Mouse (Mus musculus): Measurements from ENCODE around the gene Adamts2. TPM values are rescaled to one million over a fixed set of nuclear protein-coding genes. Genes with fewer than 3 reads are reported as not detected.

Gene Adamts2
- polyA plus RNA-seq, 1 experiment from 2014 or later: 10.2 TPM

GRCm38 (mm10) chr11:50768995-50769749, 167.3 kb downstream of the Adamts2 start:
- Histone ChIP-seq H3K9ac (ENCODE audit: low read length) (no peak overlapping the region), H3K27me3 (replicated peaks; ENCODE audit: control insufficient read depth, insufficient read depth, low read length) (no peaks in the 10 kb centered on the region), H3K4me3 (ENCODE audit: low read depth, low read length) (peak overlapping the region; percentile 15; the same call in 1 of the 2 replicates), H3K4me1 (replicated peaks; ENCODE audit: control insufficient read depth, insufficient read depth, low read length) (no peaks in the 10 kb centered on the region), H3K27ac (ENCODE audit: low read depth) (no peak overlapping the region), H3K36me3 (ENCODE audit: control insufficient read depth, insufficient read depth, low read length) (no peaks in the 10 kb centered on the region), H3K9me3 (ENCODE audit: control insufficient read depth, low read length) (no peaks in the 10 kb centered on the region), H3K4me2 (ENCODE audit: low read length) (peak overlapping the region; percentile 55)
- ATAC-seq (replicated peaks; ENCODE audit: low FRiP score, low TSS enrichment, low read depth): peak; percentile 85
- DNase-seq (ENCODE audit: low spot score): peak; percentile 98
- 11% methylated on average over 14 of the region's 14 CpGs for WGBS

- Histone ChIP-seq H3K27me3 (replicated peaks; ENCODE audit: control insufficient read depth, insufficient read depth, low read length) (no peaks in the 10 kb centered on the region), H3K27ac (ENCODE audit: low read depth) (no peak overlapping the region), H3K36me3 (ENCODE audit: control insufficient read depth, insufficient read depth, low read length) (no peaks in the 10 kb centered on the region), H3K9ac (ENCODE audit: low read length) (no peak overlapping the region), H3K9me3 (ENCODE audit: control insufficient read depth, low read length) (no peaks in the 10 kb centered on the region), H3K4me2 (ENCODE audit: low read length) (no peak overlapping the region), H3K4me3 (ENCODE audit: low read depth, low read length) (no peak overlapping the region), H3K4me1 (replicated peaks; ENCODE audit: control insufficient read depth, insufficient read depth, low read length) (no peaks in the 10 kb centered on the region)
- ATAC-seq (replicated peaks; ENCODE audit: low FRiP score, low TSS enrichment, low read depth) (no peak), DNase-seq (ENCODE audit: low spot score) (no peak)
- WGBS: 90% methylated on average over 1 of the region's 1 CpGs
Observed at GRCm38 (mm10) chr11:50771006-50771405, 169.1 kb downstream of the Adamts2 start.

DNA sequence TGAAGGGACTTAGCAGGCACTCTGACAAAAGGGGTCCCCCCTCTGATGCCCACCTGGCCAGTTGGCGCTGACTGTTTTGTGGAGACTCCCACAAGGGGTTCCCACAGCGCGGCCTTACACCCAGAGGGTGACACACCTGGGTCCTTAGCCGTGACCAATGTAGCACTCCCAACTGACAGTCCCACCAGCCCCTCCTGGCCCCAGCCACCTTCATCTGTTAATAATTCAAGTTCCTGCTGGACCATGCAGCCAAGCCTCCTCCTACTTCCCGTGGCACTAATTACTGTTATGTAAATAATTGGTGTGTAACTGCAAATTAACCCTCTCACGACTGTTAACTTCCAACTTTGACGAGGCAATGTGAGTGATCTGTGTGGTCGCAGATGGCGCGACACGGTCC, 195.8 kb downstream of the Adamts2 start:
- DNase-seq (ENCODE audit: low spot score) (no peak), ATAC-seq (replicated peaks; ENCODE audit: low FRiP score, low TSS enrichment, low read depth) (no peak)
- Histone ChIP-seq H3K4me1 (replicated peaks; ENCODE audit: control insufficient read depth, insufficient read depth, low read length) (no peaks in the 10 kb centered on the region), H3K4me2 (ENCODE audit: low read length) (no peak overlapping the region), H3K27me3 (replicated peaks; ENCODE audit: control insufficient read depth, insufficient read depth, low read length) (no peaks in the 10 kb centered on the region), H3K9ac (ENCODE audit: low read length) (no peak overlapping the region), H3K27ac (ENCODE audit: low read depth) (no peak overlapping the region), H3K36me3 (ENCODE audit: control insufficient read depth, insufficient read depth, low read length) (no peaks in the 10 kb centered on the region), H3K4me3 (ENCODE audit: low read depth, low read length) (no peak overlapping the region), H3K9me3 (ENCODE audit: control insufficient read depth, low read length) (no peaks in the 10 kb centered on the region)
- 72% methylated on average over 11 of the region's 11 CpGs for WGBS

- no peak overlapping the region for H3K27ac ChIP-seq (ENCODE audit: low read depth)
- DNase-seq (ENCODE audit: low spot score) (no peak), ATAC-seq (replicated peaks; ENCODE audit: low FRiP score, low TSS enrichment, low read depth) (no peak)
- H3K27me3 ChIP-seq (replicated peaks; ENCODE audit: control insufficient read depth, insufficient read depth, low read length): no peaks in the 10 kb centered on the region
- H3K4me3 ChIP-seq (ENCODE audit: low read depth, low read length): no peak overlapping the region
- H3K4me1 ChIP-seq (replicated peaks; ENCODE audit: control insufficient read depth, insufficient read depth, low read length): no peaks in the 10 kb centered on the region
- no peak overlapping the region for H3K9ac ChIP-seq (ENCODE audit: low read length)
- no peak overlapping the region for H3K4me2 ChIP-seq (ENCODE audit: low read length)
- H3K36me3 ChIP-seq (ENCODE audit: control insufficient read depth, insufficient read depth, low read length): no peaks in the 10 kb centered on the region
- no peaks in the 10 kb centered on the region for H3K9me3 ChIP-seq (ENCODE audit: control insufficient read depth, low read length)
Observed at GRCm38 (mm10) chr11:50798836-50799235, 197.0 kb downstream of the Adamts2 start.

DNA sequence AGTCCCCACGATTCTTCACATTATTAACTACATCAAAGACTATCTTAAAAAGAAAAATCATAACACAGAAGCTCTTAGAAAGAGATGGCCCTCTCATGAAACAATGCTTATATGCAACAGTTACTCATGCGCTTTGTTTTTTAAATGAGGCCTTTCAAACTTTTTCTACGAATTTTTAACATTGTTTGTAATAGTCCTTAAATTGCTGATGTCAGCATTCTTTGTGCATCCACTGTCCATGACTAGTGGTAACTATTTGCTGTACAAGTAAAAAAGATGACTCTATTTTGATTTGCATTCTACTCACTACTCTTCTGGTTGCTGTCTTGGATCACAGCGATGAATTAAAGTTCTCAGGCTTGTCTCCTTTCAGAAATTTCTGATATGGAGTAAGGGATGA, 212.3 kb downstream of the Adamts2 start:
- DNase-seq (ENCODE audit: low spot score): no peak
- no peak overlapping the region for H3K9ac ChIP-seq (ENCODE audit: low read length)
- no peaks in the 10 kb centered on the region for H3K27me3 ChIP-seq (replicated peaks; ENCODE audit: control insufficient read depth, insufficient read depth, low read length)
- no peak overlapping the region for H3K27ac ChIP-seq (ENCODE audit: low read depth)
- ATAC-seq (replicated peaks; ENCODE audit: low FRiP score, low TSS enrichment, low read depth): no peak
- 95% methylated on average over 4 of the region's 4 CpGs for WGBS
- H3K4me2 ChIP-seq (ENCODE audit: low read length): no peak overlapping the region
- peaks cover 42% of the 10 kb centered on the region for H3K9me3 ChIP-seq (ENCODE audit: control insufficient read depth, low read length)
- H3K4me3 ChIP-seq (ENCODE audit: low read depth, low read length): no peak overlapping the region
- peaks cover 81% of the 10 kb centered on the region for H3K36me3 ChIP-seq (ENCODE audit: control insufficient read depth, insufficient read depth, low read length)
- H3K4me1 ChIP-seq (replicated peaks; ENCODE audit: control insufficient read depth, insufficient read depth, low read length): no peaks in the 10 kb centered on the region

GRCm38 (mm10) chr11:50826214-50826613, 224.3 kb downstream of the Adamts2 start:
- Histone ChIP-seq H3K9me3 (ENCODE audit: control insufficient read depth, low read length) (no peaks in the 10 kb centered on the region), H3K4me3 (ENCODE audit: low read depth, low read length) (peak overlapping the region; percentile 86), H3K27me3 (replicated peaks; ENCODE audit: control insufficient read depth, insufficient read depth, low read length) (no peaks in the 10 kb centered on the region), H3K36me3 (ENCODE audit: control insufficient read depth, insufficient read depth, low read length) (peaks cover 40% of the 10 kb centered on the region), H3K27ac (ENCODE audit: low read depth) (no peak overlapping the region), H3K4me1 (replicated peaks; ENCODE audit: control insufficient read depth, insufficient read depth, low read length) (0 out of 2 replicates have a peak, but pooled peaks cover 6% of the 10 kb centered on the region), H3K9ac (ENCODE audit: low read length) (no peak overlapping the region), H3K4me2 (ENCODE audit: low read length) (peak overlapping the region; percentile 79)
- DNase-seq (ENCODE audit: low spot score) (no peak), ATAC-seq (replicated peaks; ENCODE audit: low FRiP score, low TSS enrichment, low read depth) (no peak)
- WGBS: 56% methylated on average over 2 of the region's 2 CpGs

- no peaks in the 10 kb centered on the region for H3K27me3 ChIP-seq (replicated peaks; ENCODE audit: control insufficient read depth, insufficient read depth, low read length)
- peak; percentile 94 for ATAC-seq (replicated peaks; ENCODE audit: low FRiP score, low TSS enrichment, low read depth)
- H3K9me3 ChIP-seq (ENCODE audit: control insufficient read depth, low read length): no peaks in the 10 kb centered on the region
- H3K4me3 ChIP-seq (ENCODE audit: low read depth, low read length): peak within 1 kb of the TSS; percentile 86
- H3K36me3 ChIP-seq (ENCODE audit: control insufficient read depth, insufficient read depth, low read length): peaks cover 29% of the 10 kb centered on the region
- H3K27ac ChIP-seq (ENCODE audit: low read depth): peak within 1 kb of the TSS; percentile 7; the same call in 1 of the 2 replicates
- peak within 1 kb of the TSS; percentile 87 for H3K9ac ChIP-seq (ENCODE audit: low read length)
- peak within 1 kb of the TSS; percentile 79 for H3K4me2 ChIP-seq (ENCODE audit: low read length)
- 2% methylated on average over 45 of the region's 45 CpGs for WGBS
- DNase-seq (ENCODE audit: low spot score): peak; percentile 91
- 0 out of 2 replicates have a peak, but pooled peaks cover 6% of the 10 kb centered on the region for H3K4me1 ChIP-seq (replicated peaks; ENCODE audit: control insufficient read depth, insufficient read depth, low read length)
Observed at GRCm38 (mm10) chr11:50827010-50827953, 225.4 kb downstream of the Adamts2 start, which contains the start of gene Zfp354c. Gene Zfp354c (minus strand): TSS chr11:50827724.

GRCm38 (mm10) chr11:50835727-50836126, 233.8 kb downstream of the Adamts2 start:
- Histone ChIP-seq H3K9ac (ENCODE audit: low read length) (no peak overlapping the region), H3K9me3 (ENCODE audit: control insufficient read depth, low read length) (peaks cover 13% of the 10 kb centered on the region; the same call in 1 of the 2 replicates), H3K27me3 (replicated peaks; ENCODE audit: control insufficient read depth, insufficient read depth, low read length) (no peaks in the 10 kb centered on the region), H3K4me2 (ENCODE audit: low read length) (no peak overlapping the region), H3K4me1 (replicated peaks; ENCODE audit: control insufficient read depth, insufficient read depth, low read length) (peaks cover 4% of the 10 kb centered on the region; the same call in 1 of the 2 replicates), H3K36me3 (ENCODE audit: control insufficient read depth, insufficient read depth, low read length) (no peaks in the 10 kb centered on the region; the same call in 1 of the 2 replicates), H3K4me3 (ENCODE audit: low read depth, low read length) (no peak overlapping the region), H3K27ac (ENCODE audit: low read depth) (no peak overlapping the region)
- no peak for DNase-seq (ENCODE audit: low spot score)
- ATAC-seq (replicated peaks; ENCODE audit: low FRiP score, low TSS enrichment, low read depth): no peak
- WGBS: 85% methylated on average over 4 of the region's 4 CpGs
